Mouse (Mus musculus) C2C12 (cell line): ENCODE results near the gene Il21r.
A peak's percentile ranks its signal among the peaks of the same experiment; 100 is the strongest.

ENCODE experiments used
- CEBPB ChIP-seq: IDR thresholded peaks from one replicate; pipeline ENCODE4 v1.6.1; 2011; ENCODE audit warnings: low read depth, mild to moderate bottlenecking, control low read depth, moderate library complexity
- CTCF ChIP-seq: IDR thresholded peaks from one replicate; pipeline ENCODE4 v1.5.1; 2011; ENCODE audit not compliant: control insufficient read depth, insufficient read depth, insufficient read length
- FOSL1 ChIP-seq: IDR thresholded peaks from one replicate; pipeline ENCODE4 v1.8.0; 2011; ENCODE audit warnings: mild to moderate bottlenecking, low read length; ENCODE audit not compliant: poor library complexity, insufficient read depth, severe bottlenecking
- MAX ChIP-seq: IDR thresholded peaks from one replicate; pipeline ENCODE4 v1.6.1; 2011; ENCODE audit warnings: mild to moderate bottlenecking, control low read depth
- MYOD1 ChIP-seq: IDR thresholded peaks from one replicate; pipeline ENCODE4 v1.6.1; 2011; ENCODE audit warnings: low read depth; ENCODE audit not compliant: control insufficient read depth, insufficient read length
- MYOG ChIP-seq: IDR thresholded peaks from one replicate; pipeline ENCODE4 v1.6.1; 2011; ENCODE audit not compliant: control insufficient read depth, insufficient read length; ENCODE audit errors: extremely low read depth
- USF1 ChIP-seq: IDR thresholded peaks from one replicate; pipeline ENCODE4 v1.6.1; 2011; ENCODE audit warnings: low read depth, mild to moderate bottlenecking, control low read depth, moderate library complexity

GRCm38 (mm10) chr7:125638870-125639386 lies 35.7 kb downstream of the Il21r start:
- TF ChIP-seq CTCF (peak; percentile 61), USF1 (no peak), MYOG (no peak), MAX (no peak), MYOD1 (no peak), FOSL1 (no peak), CEBPB (no peak)
